Mouse (Mus musculus): ENCODE measurements around the gene 1810049J17Rik. TPM values are rescaled to one million over a fixed set of nuclear protein-coding genes. Genes with fewer than 3 reads are reported as not detected.
"Not testable (repeated sequence)": the region's sequence is repeated elsewhere in the genome, so short reads cannot be mapped to it uniquely, and the experiment has no call there.

The 1810049J17Rik gene
- total RNA-seq (2022), result under 1 TPM in 1 of 4 experiments, not detected in 3; 0.65 TPM

DNA sequence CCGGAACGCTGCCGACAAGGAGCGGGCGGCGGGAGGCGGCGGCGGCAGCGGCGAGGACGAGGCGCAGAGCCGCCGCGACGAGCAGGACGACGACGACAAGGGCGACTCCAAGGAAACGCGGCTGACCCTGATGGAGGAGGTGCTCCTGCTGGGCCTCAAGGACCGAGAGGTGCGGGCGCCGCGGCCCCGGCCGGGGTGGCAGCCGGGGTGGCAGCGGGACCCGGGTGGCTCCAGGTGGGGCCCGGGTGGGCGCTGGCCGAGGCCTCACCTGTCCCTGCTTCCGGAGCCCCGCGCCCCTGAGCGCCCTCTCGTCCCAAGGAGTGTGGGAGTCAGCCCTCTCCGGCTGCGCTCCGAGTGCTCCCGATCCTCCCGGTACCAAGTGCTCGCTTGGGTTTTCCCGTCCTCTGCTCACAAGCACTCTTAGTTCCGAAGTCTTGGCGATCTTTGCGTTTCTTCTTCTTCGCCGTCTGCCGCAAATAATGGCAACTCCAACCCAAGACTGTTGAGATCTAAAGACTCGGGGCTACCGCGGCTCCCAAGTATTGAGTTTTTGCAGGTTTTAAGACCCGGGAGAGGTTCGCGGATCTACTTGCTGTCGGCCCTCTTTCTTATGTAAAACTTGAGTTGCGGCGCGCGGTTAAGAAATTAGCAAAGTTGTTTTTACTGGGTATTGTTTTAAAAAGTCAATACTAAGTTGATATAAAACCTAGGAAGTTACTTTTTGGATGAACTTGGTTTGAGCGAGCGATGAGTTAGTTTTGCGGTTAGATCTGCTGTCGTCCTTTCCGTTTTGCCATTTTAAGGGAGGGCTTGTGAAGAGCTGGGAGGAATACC, at the start of gene 1810049J17Rik:
TSS of gene 1810049J17Rik (minus strand) at position 112 of the 834 bp plus-strand sequence.
- DNase-seq (ENCODE audit: low spot score), result no peak

DNA sequence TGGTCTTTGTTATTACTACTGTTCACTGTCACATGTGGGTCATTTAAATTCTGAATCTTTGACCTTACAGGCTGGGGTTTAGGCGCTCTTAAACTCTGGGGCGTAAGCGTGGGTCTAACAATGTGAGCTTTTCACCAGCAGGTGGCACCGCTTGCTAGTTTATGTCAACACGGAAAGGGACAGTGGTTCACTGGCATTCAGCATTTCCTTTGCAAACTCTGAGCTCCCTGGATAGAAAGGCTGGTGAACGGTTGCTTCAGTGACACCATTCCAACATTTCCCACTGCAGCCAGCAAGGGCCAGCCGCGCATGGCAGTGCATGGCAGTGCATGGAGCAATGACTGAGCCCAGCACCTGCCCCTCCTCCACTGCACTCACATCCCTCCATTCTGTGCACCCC, 49.5 kb upstream of the 1810049J17Rik start:
- peak; percentile 69 for DNase-seq (ENCODE audit: low spot score)

DNA sequence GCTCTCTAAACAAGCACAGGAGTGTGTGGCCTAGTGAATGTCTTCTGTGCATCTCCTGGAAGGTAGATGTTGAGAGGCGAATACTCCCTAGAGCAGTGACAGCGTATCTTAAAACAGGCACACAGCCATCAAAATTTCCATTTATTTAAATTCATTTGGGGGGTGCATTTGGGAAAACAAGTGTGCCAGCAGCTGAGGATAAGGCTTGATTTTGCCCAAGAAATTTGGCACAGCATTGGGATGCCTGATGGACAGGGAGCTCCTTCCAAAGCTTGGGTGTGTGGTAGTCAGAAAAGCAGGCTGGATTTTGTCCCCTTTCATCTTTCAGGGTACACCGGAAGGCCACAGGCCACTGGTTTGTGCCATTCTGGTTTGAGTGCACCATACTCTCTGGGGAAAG, 48.4 kb upstream of the 1810049J17Rik start:
- no peak for DNase-seq (ENCODE audit: low spot score)

DNA sequence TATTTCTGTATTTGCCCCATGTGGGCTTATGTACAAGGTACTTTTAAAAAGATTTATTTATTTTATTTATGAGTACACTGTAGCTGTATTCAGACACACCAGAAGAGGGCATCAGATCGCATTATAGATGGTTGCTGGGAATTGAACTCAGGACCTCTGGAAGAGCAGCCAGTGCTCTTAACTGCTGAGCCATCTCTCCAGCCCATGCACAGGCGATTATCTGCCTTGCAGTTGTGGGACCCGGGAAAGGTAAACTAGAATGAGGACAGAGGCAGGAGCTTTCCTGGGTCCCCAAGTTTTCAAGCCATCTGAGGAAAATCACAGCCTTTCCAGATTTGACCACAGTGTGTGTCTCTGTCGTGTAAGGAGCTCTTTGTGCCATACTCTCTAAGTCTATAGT, 47.2 kb upstream of the 1810049J17Rik start:
- DNase-seq (ENCODE audit: low spot score), result no peak

DNA sequence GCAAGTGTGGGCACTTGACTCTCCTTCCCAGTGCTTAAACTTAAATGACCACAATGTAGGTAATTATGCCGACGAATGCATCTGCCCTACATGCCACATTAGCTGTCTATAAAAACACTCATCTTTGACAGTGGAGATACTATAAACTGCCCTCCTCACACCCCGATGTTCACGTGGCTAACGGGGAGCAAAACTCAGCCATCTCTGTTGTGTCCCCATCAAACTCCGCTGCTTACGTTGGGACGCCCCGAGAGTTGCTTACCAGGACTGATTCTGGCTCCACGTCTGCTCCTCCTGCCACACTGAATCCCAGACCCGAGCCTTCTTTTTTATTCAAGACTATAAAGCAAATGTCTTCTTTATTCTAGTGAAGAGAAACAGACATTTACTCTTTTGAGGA, 46.7 kb upstream of the 1810049J17Rik start:
- DNase-seq (ENCODE audit: low spot score), result no peak

DNA sequence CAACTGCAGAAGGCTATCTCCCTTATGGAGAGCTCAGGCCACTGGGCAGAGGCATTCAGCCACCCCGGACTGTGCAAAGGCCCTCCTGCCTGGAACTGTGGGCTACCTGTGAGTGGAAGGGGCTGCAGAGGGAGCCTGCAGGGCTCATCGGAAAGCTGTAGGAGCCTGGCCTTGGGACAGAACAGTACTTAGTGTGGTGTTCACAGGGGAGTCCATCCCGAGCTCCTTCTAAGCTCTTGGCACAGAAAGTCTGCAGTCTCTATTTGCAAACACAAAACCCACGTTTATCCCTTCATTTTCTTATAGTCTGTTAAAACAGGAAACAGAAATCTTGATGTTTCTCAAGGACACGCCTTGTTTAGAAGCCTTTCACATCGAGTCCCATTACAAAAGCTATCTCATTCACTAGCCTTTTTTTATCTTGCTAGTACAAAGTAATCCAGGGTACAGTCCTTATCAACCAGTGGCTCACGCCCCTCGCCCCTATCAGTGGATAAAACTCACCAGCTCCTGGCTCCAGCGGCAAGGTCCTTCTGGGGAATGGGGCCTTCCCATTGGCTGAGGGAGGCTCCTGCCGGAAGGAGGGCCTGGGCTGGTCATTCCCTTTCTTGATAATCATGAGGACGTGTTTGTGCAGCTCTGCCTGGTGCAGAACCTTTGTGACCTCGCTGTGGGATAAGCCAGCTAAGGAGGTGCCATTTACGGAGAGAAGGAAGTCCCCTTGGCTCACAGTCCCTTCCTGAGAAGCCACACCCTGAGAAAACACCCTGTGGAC, 45.8 kb upstream of the 1810049J17Rik start:
- peak; percentile 31 for DNase-seq (ENCODE audit: low spot score)

DNA sequence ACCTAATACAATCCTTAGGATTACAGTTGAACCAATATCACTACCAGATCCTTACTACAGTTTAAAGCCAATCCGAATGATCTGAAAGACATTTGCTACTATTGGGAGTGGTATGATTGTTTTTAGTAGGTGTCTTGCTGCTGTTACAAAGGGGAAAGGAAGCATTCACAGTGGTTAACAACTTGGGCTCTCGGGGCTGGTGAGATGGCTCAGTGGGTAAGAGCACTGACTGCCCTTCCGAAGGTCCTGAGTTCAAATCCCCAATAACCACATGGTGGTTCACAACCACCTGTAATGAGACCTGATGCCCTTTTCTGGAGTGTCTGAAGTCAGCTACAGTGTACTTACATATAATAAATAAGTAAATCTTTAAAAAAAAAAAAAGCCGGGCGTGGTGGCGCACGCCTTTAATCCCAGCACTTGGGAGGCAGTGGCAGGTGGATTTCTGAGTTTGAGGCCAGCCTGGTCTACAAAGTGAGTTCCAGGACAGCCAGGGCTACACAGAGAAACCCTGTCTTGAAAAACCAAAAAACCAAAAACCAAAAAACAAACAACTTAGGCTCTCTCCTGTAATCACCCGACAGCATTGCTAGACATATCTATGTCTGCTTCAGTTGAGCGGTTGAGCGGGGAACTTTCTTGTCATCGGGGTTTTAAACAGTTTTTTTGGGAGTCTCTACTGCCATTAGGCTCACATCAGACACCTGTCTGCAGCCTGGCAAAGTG, 45.0 kb upstream of the 1810049J17Rik start:
- DNase-seq (ENCODE audit: low spot score), result not testable (repeated sequence)

DNA sequence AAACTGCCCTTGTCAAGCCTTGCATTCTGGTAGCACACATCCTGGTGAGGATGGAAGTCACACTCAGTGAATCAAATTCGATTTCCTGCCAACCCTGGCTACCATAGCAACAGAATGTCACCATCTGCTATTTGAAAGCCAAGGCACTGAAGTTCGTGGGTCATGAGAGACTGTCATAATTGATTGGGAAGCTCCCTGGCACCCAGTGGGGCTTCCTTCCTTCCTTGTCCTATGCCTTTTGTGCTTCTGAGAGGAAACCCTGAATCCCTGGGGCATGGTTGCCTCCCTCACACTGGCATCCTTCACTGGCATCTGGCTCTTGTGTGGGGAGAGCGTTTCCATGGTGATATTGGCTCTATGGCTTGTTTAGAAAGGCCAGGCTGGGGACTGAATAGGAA, 44.4 kb upstream of the 1810049J17Rik start:
- no peak for DNase-seq (ENCODE audit: low spot score)

DNA sequence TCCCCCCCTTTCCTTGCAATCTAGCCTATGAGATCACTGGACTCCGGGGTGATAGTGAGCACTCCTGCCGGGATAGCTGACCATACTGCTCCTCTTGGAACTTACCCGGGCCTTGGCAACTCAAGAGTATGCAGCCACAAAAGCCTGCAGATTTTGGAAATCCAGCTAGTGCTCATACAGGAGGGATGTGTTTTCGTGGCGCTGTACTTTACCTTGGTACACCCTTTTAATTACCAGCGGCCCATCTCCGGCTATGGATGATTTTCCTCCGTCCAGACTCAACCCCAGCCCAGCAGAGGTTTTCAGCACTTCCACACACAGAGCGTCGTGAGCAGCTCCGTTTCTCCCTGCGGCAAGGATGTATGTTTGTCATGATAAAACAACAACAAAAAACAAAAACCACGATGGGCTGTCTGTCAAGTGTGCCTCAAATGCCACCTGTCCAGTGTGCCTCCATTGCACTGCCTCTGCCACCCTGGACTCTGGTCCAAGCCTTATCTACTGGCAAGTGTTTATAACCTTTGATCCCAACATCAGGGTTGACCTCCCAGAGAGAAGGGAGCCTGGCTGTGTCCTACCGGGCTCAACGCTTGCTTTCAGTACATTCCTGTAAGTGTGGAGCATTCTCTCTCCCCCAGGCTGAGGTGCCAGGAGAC, 43.8 kb upstream of the 1810049J17Rik start:
- DNase-seq (ENCODE audit: low spot score), result no peak

DNA sequence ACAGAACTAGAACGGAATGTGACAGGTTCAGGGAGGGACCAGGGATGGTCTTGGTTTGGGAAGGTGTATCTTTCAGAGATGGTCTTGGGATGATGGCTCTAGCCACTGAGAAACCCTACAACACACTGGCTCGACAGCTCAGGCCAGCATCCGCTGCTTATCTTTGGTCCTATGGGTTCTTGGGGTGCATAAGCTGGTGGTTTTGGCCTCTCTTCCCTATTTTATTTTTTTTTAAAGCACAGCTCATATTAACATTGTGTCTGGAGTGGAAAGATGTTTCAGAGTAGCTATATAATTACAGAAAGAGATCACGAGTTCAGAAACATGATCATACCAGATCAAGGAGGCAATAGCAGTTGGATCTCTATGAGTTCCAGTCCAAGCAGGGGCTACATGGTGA, 42.4 kb upstream of the 1810049J17Rik start:
- DNase-seq (ENCODE audit: low spot score), result no peak

DNA sequence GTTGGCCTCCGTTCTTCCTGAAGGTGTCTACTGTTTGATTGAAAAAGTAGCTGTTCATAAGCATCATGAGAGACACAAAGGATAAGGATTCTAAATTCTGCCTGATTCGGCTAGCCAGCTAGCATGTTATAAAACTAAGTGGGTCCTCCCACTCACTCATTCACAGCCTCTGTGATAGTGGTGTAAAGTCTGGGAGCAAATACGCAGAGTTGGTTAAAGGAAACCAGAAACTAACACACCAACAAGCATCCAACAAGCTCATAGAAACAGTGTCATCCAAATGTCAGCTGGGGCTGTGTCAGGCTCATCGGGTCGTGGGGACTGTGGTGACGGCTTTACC, 41.0 kb upstream of the 1810049J17Rik start:
- no peak for DNase-seq (ENCODE audit: low spot score)

DNA sequence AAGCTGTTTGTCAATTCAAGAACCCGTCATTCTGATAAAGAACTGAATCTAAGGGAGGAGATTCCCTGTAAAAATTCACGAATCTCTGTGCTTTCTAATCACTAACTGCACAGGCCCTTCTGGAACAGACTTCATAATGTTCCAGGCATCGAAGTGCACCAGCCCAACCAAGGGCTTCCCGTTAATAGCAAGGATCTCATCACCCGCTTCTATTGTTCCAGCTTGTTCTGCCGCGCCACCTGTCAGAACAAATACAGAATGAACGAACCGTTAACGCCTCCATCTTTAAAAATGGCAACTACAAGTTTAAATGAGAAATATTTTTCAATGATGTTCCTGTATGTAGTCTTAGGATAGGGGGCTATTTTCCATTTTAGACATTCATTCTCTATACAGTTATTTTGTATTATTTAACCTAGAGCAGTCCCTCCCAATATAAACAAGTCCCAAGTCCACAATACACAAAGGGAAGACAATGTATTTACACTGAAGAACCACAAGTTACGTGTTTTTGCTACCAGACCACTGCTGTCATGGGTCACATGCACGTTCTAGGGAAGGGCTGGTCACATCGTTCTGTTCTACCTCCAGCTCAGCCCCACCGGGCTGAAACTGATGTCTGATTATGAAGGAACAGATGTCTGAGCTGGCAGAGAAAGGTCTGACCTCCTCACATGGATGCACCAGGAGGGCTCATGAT, 40.5 kb upstream of the 1810049J17Rik start:
- DNase-seq (ENCODE audit: low spot score), result no peak

DNA sequence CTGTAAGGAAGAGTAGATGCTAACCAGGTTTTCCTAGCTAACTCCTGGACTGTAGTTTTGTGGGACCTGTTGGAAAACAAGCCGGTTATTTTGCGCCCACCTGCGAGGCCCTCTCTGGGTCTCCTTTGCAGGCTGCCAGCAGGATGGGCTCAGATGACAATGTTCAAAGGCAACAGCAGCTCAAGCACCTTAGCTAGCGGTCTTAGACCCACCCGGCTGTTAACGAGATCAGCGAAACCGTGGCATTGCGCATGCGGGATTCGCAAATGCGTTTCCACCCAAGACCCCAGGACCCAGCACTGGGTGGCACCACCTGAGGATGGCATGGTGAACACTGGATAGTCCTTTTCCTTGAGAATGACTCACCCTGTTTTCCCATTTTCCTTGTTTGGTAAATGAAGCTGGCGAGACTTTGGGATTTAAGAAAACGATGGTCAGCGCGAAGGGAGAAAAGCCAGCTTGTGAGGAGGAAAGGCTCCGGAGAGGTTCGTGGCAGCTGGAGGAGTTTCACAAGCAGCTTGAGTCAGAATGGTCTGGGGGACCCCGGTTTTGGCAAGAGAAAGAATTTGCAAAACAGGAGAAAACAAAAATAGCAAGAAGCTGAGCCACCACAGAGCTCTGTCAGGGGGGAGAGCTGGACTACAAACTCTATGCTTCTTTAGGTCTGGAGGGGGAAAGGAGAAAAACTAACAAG, 39.0 kb upstream of the 1810049J17Rik start:
- no peak for DNase-seq (ENCODE audit: low spot score)

DNA sequence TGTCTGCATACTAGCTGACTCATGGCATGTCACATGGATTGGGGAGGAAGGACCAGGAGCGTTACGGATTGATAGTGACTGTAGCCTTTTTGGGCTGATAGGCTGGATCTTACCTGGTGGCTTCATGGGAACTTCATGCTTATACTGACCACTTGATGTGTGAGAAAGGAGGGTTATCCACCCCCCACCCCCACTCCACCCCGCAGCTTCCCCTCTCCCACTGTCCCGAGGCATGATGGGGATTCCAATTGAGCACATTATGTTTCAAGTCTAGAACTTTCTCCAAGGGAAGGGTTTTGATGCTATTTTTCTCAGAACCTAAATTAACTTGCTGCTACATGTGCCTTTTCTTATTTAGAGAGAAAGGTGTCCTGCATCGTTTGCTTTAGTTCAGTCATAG, 36.7 kb upstream of the 1810049J17Rik start:
- no peak for DNase-seq (ENCODE audit: low spot score)

DNA sequence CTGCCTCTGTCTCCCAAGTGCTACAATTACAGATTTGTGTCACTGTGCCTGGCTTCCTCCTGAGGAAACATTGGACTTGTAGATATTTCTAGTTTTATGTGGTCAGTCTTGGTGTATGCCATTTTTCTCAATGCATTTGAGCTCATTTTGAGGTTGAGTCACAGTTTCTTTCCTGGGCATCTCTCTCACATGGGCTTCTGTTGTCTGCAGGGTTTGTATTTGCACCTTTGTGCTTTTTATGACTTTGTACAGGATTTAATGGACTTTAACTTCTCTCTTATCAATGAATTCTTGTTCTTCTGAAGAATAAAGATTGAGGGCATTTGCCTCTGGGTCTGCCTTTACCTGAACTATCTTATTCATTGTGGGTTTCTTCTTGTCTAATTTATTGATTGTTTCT, 35.8 kb upstream of the 1810049J17Rik start:
- no peak for DNase-seq (ENCODE audit: low spot score)

DNA sequence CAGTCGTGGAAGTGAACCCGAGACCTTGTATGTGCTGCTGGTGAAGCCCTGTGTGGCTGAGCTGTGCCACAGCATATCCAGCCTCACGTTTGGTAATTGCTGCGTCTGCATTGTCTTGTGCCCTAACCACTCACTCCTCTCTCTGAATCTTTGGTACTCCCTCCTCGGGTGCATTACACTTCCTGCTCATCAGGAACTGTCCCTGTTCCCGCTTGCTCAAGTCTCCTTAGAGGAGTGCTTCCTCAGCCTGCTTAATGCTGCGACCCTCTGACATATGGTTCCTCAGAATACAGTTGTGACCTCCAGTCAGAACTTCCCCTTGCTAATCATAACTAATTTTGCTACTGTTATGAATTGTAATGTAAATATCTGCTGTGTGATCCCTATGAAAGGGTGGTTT, 34.2 kb upstream of the 1810049J17Rik start:
- DNase-seq (ENCODE audit: low spot score), result no peak

DNA sequence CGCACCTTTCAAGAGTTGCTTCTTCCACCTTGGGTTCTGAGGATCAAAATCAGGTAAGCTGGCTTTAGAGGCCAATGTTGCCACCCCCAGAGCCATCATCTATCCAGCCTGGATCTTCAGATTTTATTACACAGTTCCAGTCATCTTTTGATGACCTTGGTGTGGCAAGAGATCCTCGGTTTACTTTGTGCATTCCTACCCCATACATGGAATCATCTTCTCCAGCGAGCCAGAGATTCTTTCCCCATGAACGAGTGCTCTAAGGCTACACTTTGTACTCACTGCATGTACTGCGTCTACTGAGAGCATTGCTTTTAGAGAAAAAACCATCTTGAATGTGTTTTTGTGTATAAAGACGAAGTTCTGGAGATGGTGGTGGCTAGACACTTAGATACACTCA, 33.6 kb upstream of the 1810049J17Rik start:
- no peak for DNase-seq (ENCODE audit: low spot score)

DNA sequence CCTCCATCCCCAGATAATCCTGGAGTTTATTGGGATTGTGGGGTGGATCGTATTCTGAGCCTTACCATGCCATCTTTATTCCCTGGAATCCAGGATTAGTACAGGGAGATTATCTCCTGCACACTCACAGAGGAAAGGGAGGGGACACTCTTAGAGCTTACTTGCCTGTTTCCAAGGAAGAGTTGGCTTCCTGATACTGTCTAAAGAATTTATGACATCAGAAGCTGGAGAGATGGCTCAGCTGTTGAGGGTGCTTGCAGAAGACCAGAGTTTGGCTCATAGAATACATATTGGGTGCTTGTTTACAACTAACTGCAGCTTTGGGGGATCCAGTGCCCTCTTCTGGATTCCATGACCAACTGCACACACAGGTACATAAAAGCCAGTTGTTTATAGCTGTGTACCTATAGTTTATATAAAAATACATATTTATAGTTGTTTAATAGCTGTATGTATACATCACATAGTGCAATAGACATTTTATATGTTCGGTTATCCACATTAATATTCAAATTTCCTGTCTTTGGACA, 32.6 kb upstream of the 1810049J17Rik start:
- DNase-seq (ENCODE audit: low spot score), result no peak

DNA sequence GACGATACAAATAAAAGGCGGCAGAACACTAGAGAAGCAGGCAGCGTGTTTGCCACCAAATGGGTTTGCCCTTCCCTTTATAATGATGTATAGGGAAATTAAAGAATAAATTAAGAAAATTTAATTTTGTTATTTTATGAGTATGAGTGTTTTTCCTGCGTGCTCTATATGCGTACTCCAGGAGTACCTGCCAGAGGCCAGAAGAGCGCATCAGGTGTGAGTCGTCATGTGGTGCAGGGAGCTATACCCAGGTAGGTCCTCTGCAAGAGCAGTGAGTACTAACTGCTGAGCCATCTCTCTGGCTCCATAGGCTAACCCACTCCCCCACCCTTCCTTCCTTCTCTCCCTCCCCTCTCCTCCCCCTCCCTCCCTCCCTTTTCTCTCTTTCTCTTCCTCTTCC, 29.8 kb upstream of the 1810049J17Rik start:
- no peak for DNase-seq (ENCODE audit: low spot score)

DNA sequence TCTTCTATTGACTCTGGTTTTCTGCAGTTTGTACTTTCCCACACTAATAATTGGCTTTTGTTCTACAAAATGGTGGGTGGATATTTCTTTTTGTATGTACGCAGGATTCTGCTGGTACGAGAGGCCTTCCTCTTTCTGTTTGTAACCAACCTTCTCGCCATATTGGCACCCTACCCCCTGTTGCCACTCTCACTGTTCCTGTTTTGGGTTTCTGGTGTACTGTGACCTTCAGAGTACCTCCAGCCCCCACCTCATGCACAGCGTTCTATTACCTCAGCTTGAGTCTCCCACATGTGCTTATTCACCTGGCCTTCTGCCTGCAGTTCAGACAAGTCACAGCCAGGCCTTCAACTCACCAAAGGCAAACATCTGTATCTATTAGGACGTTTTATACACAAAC, 28.1 kb upstream of the 1810049J17Rik start:
- no peak for DNase-seq (ENCODE audit: low spot score)

Data from heart, adult 8-10 months (tissue).